Mouse (Mus musculus) CH12.LX (cell line): ENCODE measurements at regions not wholly inside any gene's neighbourhood (a gene's known extent, or its start where the extent isn't known, plus 50 kb on each side); places are given as distances from the start of the nearest gene placed in this dataset.

ENCODE experiments used
- DNase-seq: peaks from one replicate; pipeline ENCODE4 v3.0.0-alpha.2; 2013; ENCODE audit errors: extremely low read depth
- H3K27ac ChIP-seq: 2 replicates; pipeline ENCODE4 v1.5.1; 2012; ENCODE audit warnings: low read depth, mild to moderate bottlenecking, control low read depth, moderate library complexity; ENCODE audit not compliant: insufficient read depth
- H3K27me3 ChIP-seq: replicated peaks from 2 replicates; pipeline ENCODE3; 2012; ENCODE audit warnings: inconsistent platforms
- H3K36me3 ChIP-seq, 2 experiments: replicated peaks in 1 of 2; 2 replicates each; pipeline versions ENCODE3 to v1.6.1; 2012; ENCODE audit warnings: inconsistent platforms in 1 of 2, low read length in 1 of 2, mild to moderate bottlenecking in 1 of 2, mixed read lengths in 1 of 2, moderate library complexity in 1 of 2; ENCODE audit not compliant: control insufficient read depth in 1 of 2, insufficient read depth in 1 of 2
- H3K4me1 ChIP-seq, 2 experiments: 2 replicates each; pipeline ENCODE4 v1.6.1; 2012; ENCODE audit warnings: inconsistent platforms in 1 of 2, moderate library complexity in 1 of 2; ENCODE audit not compliant: insufficient read depth in 2 of 2, control insufficient read depth in 1 of 2
- H3K4me2 ChIP-seq: 2 replicates; pipeline ENCODE4 v1.6.1; 2012; ENCODE audit warnings: low read depth, mild to moderate bottlenecking, control low read depth; ENCODE audit not compliant: poor library complexity, insufficient read depth, severe bottlenecking
- H3K4me3 ChIP-seq, 3 experiments: fragments of 150-350 bp in 1 of 3; sonication (generic) in 1 of 3; replicated peaks in 1 of 3; 2 replicates each; pipeline versions ENCODE3 to v1.5.1; 2011 to 2012; ENCODE audit warnings: low read depth in 2 of 3, low read length in 2 of 3, mild to moderate bottlenecking in 2 of 3, moderate library complexity in 2 of 3, control low read depth in 1 of 3, improper control_type of control experiment in 1 of 3, inconsistent platforms in 1 of 3, mixed read lengths in 1 of 3; ENCODE audit not compliant: poor library complexity in 1 of 3
- H3K79me2 ChIP-seq: replicated peaks from 2 replicates; pipeline ENCODE4 v1.6.1; 2012; ENCODE audit warnings: mild to moderate bottlenecking, moderate library complexity; ENCODE audit not compliant: control insufficient read depth, poor library complexity, insufficient read depth, severe bottlenecking; ENCODE audit errors: extremely low read depth
- H3K9ac ChIP-seq: 2 replicates; pipeline ENCODE4 v1.6.1; 2012; ENCODE audit warnings: low read depth, mild to moderate bottlenecking, control low read depth, moderate library complexity; ENCODE audit not compliant: insufficient read depth
- H3K9me3 ChIP-seq: replicated peaks from 2 replicates; pipeline ENCODE3; 2012; ENCODE audit warnings: low read length, inconsistent platforms, mixed read lengths
- CHD1 ChIP-seq: IDR thresholded peaks from 2 replicates; pipeline ENCODE4 v1.6.1; 2012; ENCODE audit warnings: low read depth, low read length, improper control_type of control experiment, inconsistent platforms
- CHD2 ChIP-seq: IDR thresholded peaks from 2 replicates; pipeline ENCODE4 v1.6.1; 2011; ENCODE audit warnings: low read length, improper control_type of control experiment
- E2F4 ChIP-seq: IDR thresholded peaks from 2 replicates; pipeline ENCODE4 v1.6.1; 2011; ENCODE audit warnings: low read depth, low read length, improper control_type of control experiment; ENCODE audit not compliant: insufficient replicate concordance
- ELF1 ChIP-seq: IDR thresholded peaks from 2 replicates; pipeline ENCODE4 v1.6.1; 2014; ENCODE audit warnings: low read depth, mild to moderate bottlenecking, inconsistent platforms, low read length, improper control_type of control experiment
- ETS1 ChIP-seq: conservative IDR thresholded peaks from 2 replicates; pipeline ENCODE4 v1.6.1; 2012; ENCODE audit warnings: low read depth, mild to moderate bottlenecking, inconsistent platforms, low read length, improper control_type of control experiment, moderate library complexity
- IRF4 ChIP-seq: IDR thresholded peaks from 2 replicates; pipeline ENCODE4 v1.6.1; 2014; ENCODE audit warnings: low read depth, mild to moderate bottlenecking, inconsistent platforms, low read length, improper control_type of control experiment
- MAFK ChIP-seq: IDR thresholded peaks from 2 replicates; pipeline ENCODE4 v1.6.1; 2011; ENCODE audit warnings: low read length, improper control_type of control experiment; ENCODE audit not compliant: insufficient replicate concordance
- MAZ ChIP-seq: IDR thresholded peaks from 2 replicates; pipeline ENCODE4 v1.6.1; 2012; ENCODE audit warnings: low read depth, mild to moderate bottlenecking, inconsistent platforms, low read length, improper control_type of control experiment, moderate library complexity
- MXI1 ChIP-seq: IDR thresholded peaks from 2 replicates; pipeline ENCODE4 v1.6.1; 2011; ENCODE audit warnings: mild to moderate bottlenecking, low read depth, low read length, improper control_type of control experiment
- MYC ChIP-seq: IDR thresholded peaks from 2 replicates; pipeline ENCODE4 v1.6.1; 2011; ENCODE audit warnings: low read depth, mild to moderate bottlenecking, improper control_type of control experiment, low read length
- POLR2A ChIP-seq: IDR thresholded peaks from 2 replicates; pipeline ENCODE4 v1.6.1; 2011; ENCODE audit warnings: low read depth, mild to moderate bottlenecking, improper control_type of control experiment, low read length
- POLR2AphosphoS2 ChIP-seq: IDR thresholded peaks from 2 replicates; pipeline ENCODE4 v1.6.1; 2011; ENCODE audit warnings: low read depth, low read length, improper control_type of control experiment
- RAD21 ChIP-seq: IDR thresholded peaks from 2 replicates; pipeline ENCODE4 v1.6.1; 2011; ENCODE audit warnings: low read depth, mild to moderate bottlenecking, low read length, improper control_type of control experiment, moderate library complexity
- RCOR1 ChIP-seq: conservative IDR thresholded peaks from 2 replicates; pipeline ENCODE4 v1.6.1; 2012; ENCODE audit warnings: low read depth, mild to moderate bottlenecking, inconsistent platforms, low read length, improper control_type of control experiment
- TBP ChIP-seq: conservative IDR thresholded peaks from 2 replicates; pipeline ENCODE4 v1.6.1; 2011; ENCODE audit warnings: low read depth, low read length, improper control_type of control experiment
- TCF12 ChIP-seq: IDR thresholded peaks from 2 replicates; pipeline ENCODE4 v1.6.1; 2014; ENCODE audit warnings: low read depth, mild to moderate bottlenecking, inconsistent platforms, low read length, improper control_type of control experiment
- UBTF ChIP-seq: IDR thresholded peaks from 2 replicates; pipeline ENCODE4 v1.6.1; 2012; ENCODE audit warnings: low read depth, mild to moderate bottlenecking, inconsistent platforms, low read length, improper control_type of control experiment, moderate library complexity
- ZC3H11A ChIP-seq: IDR thresholded peaks from 2 replicates; pipeline ENCODE4 v1.6.1; 2012; ENCODE audit warnings: low read depth, mild to moderate bottlenecking, inconsistent platforms, low read length, improper control_type of control experiment
- ZKSCAN1 ChIP-seq: IDR thresholded peaks from 2 replicates; pipeline ENCODE4 v1.6.1; 2012; ENCODE audit warnings: low read depth, inconsistent platforms, low read length, improper control_type of control experiment, borderline replicate concordance
- ZMIZ1 ChIP-seq: IDR thresholded peaks from 2 replicates; pipeline ENCODE4 v1.6.1; 2012; ENCODE audit warnings: low read depth, mild to moderate bottlenecking, inconsistent platforms, low read length, improper control_type of control experiment
- dilution Hi-C: fragments of 300-500 bp; cut with MboI; formaldehyde crosslinking; loops from 2 replicates; pipeline ENCODE4 v1.14.3; 2020; ENCODE audit warnings: low sequenced_read_pairs; ENCODE audit not compliant: extremely low pct_unique_long_range_greater_than_20kb, extremely low pct_ligation_motif_present
- in situ Hi-C: fragments of 300-500 bp; cut with MboI; formaldehyde crosslinking; loops from 3 replicates; pipeline ENCODE4 v1.14.3; 2019; ENCODE audit warnings: low sequenced_read_pairs, low pct_ligation_motif_present, low pct_unique_long_range_greater_than_20kb, mixed read lengths

DNA sequence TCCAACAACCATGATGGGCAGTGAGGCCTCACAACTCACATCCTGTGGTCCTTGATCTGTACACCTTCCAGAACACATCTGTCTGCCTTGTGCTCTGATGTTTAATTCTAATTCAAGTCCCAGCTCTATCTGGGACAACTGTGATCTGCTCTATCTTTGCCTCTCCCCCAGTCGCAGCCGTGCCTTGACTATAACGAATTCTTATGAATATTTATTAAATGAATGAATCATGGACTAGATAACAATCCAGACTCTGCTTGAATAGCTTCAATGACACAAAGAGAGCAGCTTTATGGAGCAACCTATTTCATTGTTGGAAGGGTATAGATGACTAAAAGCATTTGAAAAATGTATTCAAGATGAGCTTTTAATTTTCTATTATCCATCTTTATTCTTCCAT lies 120.8 kb upstream of the Rgmb start:
- Histone ChIP-seq H3K4me1 (no peaks in the 10 kb centered on the region), H3K4me3 (no peak overlapping the region), H3K27me3 (no peaks in the 10 kb centered on the region), H3K27ac (no peak overlapping the region), H3K9ac (no peak overlapping the region), H3K36me3 (no peaks in the 10 kb centered on the region), H3K4me2 (no peak overlapping the region), H3K9me3 (no peaks in the 10 kb centered on the region), H3K79me2 (no peaks in the 10 kb centered on the region)
- DNase-seq, result no peak
- TF ChIP-seq ZMIZ1, result no peak
- TF ChIP-seq MXI1, result no peak
- no peak for TF ChIP-seq ZKSCAN1
- TF ChIP-seq TCF12, result no peak
- TF ChIP-seq CHD1, result no peak
- TF ChIP-seq MAZ, result no peak
- no peak for TF ChIP-seq CHD2
- no peak for TF ChIP-seq RCOR1
- TF ChIP-seq ZC3H11A, result no peak
- TF ChIP-seq MAFK, result no peak
- in situ Hi-C loops, result no loop called here
- dilution Hi-C loops, result no loop called here

DNA sequence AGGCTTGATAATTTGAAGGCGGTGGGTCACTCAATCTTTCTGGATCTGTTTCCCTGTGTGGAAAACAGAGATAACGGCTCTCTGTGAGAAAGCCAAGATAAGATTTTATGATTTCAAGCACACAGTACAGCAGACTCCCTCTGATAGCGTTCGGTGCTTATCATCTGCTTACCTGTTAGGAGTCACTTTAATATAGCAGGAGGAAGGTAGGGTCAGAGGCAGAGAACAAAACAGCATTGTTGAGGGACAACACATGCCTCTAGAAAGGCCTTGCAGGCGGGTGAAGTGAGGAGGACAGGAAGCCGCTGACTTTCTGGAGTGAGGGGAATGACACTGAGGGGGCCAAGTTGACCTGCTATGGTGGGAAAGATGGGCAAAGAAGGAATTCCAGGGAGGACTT lies 118.9 kb upstream of the Rgmb start:
- Histone ChIP-seq H3K79me2 (no peaks in the 10 kb centered on the region), H3K4me1 (no peaks in the 10 kb centered on the region), H3K9me3 (no peaks in the 10 kb centered on the region), H3K4me3 (no peak overlapping the region), H3K27ac (no peak overlapping the region), H3K9ac (no peak overlapping the region), H3K36me3 (no peaks in the 10 kb centered on the region), H3K27me3 (no peaks in the 10 kb centered on the region), H3K4me2 (no peak overlapping the region)
- TF ChIP-seq ZKSCAN1, result no peak
- TF ChIP-seq TBP, result no peak
- TF ChIP-seq ETS1, result no peak
- no peak for TF ChIP-seq IRF4
- in situ Hi-C loops, result no loop called here
- DNase-seq, result no peak
- dilution Hi-C loops, result no loop called here

DNA sequence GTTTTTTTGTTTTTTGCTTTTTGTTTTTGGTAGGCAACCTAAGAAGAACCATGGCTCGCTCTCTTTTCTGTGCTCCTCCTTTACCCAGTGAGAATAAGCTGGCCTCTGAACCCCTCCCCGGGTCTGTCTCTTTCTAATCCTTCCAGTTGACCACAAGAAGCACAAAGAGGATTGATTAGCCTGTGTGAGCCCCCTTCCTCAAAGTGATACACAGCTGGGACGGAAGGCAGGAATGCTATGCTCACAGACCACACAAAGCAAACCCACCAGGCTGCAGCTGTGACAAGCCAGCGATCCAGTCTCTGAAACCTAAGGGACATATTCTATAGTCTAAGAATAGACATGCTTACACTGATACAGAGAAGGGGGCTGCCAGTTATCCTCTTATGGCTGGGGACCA lies 111.5 kb upstream of the Rgmb start:
- H3K9ac ChIP-seq, result no peak overlapping the region
- H3K36me3 ChIP-seq, result no peaks in the 10 kb centered on the region
- no peak overlapping the region for H3K27ac ChIP-seq
- dilution Hi-C loops, result no loop called here
- H3K27me3 ChIP-seq, result no peaks in the 10 kb centered on the region
- TF ChIP-seq TBP (no peak), POLR2A (no peak), RAD21 (no peak), MAFK (no peak), UBTF (no peak), RCOR1 (no peak), ZC3H11A (no peak), ELF1 (no peak), ZMIZ1 (no peak), E2F4 (no peak), MYC (no peak), POLR2AphosphoS2 (no peak)
- in situ Hi-C loops, result no loop called here
- no peaks in the 10 kb centered on the region for H3K9me3 ChIP-seq
- H3K4me3 ChIP-seq, result no peak overlapping the region
- no peaks in the 10 kb centered on the region for H3K79me2 ChIP-seq
- H3K4me2 ChIP-seq, result no peak overlapping the region
- H3K4me1 ChIP-seq, result peaks cover 0 to 4% of the 10 kb centered on the region in 2 experiments; a peak in 1 of 4 replicates
- no peak for DNase-seq
